Mouse (Mus musculus) cerebellum, postnatal 14 days (tissue): ENCODE data around the gene Sgip1.

ENCODE experiments used
- DNase-seq, 2 experiments: peaks; one replicate each; pipeline ENCODE4 v3.0.0; 2021; ENCODE audit warnings: mixed read lengths in 2 of 2

Gene Sgip1

GRCm38 (mm10) chr4:102978440-102978839 is 237.3 kb downstream of the Sgip1 start, which contains the start of gene Tctex1d1:
TSS of gene Tctex1d1 (plus strand) at chr4:102978606.
- DNase-seq, result peak; percentile 33 to 54

DNA sequence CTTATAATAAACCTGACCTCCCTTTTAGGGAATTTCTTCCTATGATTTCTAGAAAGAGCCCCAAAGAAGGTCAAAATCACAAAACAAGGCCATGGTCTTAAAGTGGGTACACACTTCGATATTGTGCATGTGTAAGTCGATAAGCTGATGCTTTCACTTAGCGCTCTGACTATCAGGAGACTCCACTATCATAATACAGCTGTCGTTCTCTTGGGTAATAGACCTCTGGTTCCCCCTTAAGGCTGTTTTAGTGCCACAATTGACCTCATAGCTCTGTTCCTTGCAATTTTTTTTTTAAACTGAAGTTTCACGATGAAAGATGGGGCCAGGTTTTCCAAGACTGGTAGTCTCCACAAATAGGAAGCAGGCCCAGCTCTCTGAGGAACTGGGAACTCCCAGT is 238.3 kb downstream of the Sgip1 start:
- DNase-seq, result no peak

DNA sequence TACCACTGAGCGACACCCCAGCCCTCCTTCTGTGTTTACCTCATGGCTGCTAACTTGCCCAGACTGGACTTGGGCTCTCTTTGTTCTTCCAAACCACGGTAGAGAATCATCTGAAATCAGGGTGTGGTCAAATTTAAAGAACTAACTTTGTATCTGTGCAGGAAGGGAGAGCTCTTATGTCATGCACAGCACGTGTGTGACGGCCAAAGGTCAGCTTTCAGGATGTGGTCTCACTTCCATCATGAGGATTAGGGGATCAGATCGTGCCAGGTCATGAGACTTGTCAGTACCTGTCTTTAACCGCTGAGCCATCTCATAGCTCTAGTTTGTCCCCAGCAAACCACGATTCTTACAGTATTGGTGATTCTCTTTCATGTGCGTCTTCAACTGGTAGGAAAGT is 240.6 kb downstream of the Sgip1 start:
- no peak for DNase-seq

GRCm38 (mm10) chr4:102986173-102986572 is 245.1 kb downstream of the Sgip1 start:
- DNase-seq, result peak in 1 of 2 experiments; percentile 17

GRCm38 (mm10) chr4:102986917-102987316 is 245.8 kb downstream of the Sgip1 start:
- peak; percentile 80 to 81 for DNase-seq

DNA sequence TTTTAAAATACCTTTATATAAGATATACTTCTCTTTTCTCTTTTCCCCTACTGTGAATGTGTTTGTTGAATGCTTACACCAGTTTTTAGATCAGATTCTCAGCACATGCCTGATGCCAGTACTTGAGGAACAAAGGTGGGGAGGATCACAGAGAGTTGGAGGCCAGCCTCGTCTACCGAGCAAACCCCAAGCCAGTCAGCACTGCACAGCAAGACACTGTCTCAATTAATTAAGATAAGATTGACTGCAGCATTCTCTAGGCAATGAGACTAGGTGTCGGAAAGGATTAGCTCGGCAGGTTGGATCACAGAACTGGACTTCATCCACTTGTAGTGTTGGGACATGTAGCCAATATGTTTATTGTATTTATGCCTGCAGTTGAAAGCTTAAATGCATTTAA is 246.2 kb downstream of the Sgip1 start:
- peak in 1 of 2 experiments; percentile 15 for DNase-seq

- DNase-seq, result no peak
Measured at GRCm38 (mm10) chr4:102987756-102988155, 246.7 kb downstream of the Sgip1 start.

DNA sequence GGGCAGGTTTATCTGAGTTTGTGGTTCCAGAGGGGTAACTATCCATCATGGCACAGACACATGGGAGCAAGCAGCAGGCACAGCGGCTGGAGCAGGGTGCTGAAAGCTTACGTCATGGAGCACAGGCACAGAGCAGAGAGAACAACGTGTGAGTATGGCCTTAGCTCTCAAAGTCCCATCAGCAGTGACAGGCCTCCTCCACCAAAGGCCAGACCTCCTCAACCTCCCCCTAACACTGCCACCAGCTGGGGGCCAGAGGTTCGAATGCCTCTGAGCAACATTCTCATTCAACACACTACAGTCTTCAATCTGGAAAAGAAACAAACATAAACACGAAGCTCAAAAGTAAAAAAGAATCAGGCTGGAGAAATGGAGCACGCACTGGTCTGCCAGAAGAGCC is 247.4 kb downstream of the Sgip1 start:
- no peak for DNase-seq

DNA sequence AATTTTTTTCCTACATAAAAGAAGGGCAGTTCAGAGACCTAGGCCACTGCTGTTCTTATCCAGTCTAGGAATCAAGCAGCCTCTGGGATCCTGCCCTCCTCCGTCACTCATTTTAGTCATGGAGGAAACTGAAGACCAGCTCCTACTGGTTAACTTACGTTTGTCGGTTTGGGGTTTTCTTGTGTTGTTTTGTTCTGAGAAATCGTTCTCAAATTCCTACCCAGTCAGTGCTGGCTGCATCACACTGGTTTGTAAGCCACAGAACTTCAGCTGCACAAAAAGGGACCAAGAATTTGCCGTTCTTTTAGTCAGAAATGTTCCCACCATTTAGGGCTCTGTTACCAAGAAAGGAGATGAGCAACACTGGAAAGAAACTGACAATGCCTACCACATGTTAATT is 248.3 kb downstream of the Sgip1 start:
- no peak for DNase-seq

GRCm38 (mm10) chr4:102990016-102990415 is 248.9 kb downstream of the Sgip1 start:
- no peak for DNase-seq

DNA sequence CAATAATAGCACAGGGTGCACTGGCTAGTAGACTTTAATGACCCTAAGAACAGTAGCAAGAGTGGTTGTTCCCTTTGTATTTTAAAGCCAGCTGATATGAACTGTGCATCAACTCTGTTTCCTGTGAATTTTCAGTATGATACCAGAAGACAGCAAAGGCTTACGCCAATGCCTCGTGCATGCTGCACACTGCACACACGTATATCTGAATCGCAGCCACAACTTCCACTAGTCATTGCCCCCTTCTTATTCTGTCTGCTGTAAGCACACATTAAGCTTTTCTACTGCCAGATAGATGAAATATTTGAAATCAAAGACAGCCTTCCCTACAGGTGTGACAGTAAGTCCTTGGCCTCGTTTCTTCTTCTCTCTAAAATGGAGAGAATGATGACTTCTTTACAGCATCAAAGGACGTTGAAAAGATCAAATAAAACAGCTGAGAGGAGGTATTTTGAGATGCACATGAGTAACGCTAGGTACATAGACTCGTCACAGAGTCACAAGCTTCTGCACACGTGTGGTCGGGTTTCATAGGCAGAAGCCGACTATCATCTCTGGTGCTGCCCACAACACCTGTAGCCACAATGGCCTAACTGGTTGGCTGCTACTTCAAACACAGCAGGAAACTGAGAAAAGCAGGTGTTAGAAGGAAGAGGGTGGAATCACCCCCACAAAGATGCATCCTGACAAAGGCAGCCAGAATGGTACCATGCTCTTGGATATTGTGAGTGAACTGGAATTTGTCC is 249.7 kb downstream of the Sgip1 start:
- DNase-seq, result no peak

- no peak for DNase-seq
Measured at GRCm38 (mm10) chr4:102991685-102992084, 250.6 kb downstream of the Sgip1 start.

DNA sequence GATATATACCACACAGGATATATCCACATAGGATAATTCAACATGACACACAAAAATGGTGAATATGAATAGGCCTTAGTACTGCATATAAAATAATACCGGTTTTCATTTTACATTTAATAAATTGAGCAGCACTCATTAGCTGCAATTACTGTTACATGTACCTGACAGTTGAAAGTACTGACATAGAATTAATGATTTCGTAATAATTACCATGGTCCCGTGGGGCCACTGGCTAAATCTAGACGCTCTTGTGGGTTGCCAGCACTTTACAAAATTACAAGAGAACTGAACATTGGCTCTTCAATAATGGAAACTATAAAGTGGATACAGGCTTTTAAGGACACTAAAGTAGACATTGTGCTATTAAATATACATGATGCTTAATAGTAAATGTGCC is 263.6 kb downstream of the Sgip1 start:
- no peak for DNase-seq

- DNase-seq, result no peak
Measured at GRCm38 (mm10) chr4:103005190-103005945, 264.3 kb downstream of the Sgip1 start.

DNA sequence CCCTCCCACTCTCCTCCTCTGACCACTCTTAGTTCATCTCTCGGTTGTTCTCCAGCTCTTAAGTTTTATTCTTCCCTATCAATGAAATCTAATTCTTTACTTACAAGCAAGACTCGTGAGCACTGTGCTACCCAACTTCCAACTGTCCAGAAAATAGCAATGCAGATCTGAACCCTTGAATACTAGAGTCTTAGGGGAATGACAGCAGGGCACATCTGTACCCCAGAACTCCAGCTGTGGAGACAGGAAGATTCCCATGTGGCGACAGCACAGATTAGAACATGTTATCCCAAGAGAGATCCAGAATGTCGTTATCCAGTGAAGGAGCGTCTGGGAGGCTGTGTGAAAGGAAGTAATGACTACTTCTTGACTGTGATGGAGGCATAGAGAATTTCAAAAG is 265.2 kb downstream of the Sgip1 start:
- DNase-seq, result no peak

GRCm38 (mm10) chr4:103006943-103007418 is 265.9 kb downstream of the Sgip1 start:
- DNase-seq, result no peak

DNA sequence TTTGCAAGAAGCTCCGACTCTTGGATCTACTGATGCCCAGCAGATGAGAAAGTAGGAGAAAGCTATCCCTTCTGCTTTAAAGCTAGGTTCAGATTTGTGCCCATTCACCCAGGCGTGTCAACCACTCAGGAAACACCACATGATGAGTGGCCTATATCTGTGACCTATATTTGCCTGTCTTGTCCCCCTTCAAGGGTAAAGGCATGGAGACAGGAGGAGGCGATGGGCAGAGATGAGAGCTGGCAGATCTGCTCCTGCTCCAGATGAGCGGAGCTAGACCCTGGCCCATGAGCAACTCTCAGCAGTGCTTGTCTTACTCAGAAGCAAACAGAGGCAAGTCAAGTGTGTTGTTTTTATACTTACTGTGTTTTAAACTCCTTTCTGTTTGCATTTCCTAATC is 269.6 kb downstream of the Sgip1 start:
- no peak for DNase-seq

GRCm38 (mm10) chr4:103011823-103012222 is 270.7 kb downstream of the Sgip1 start:
- DNase-seq, result no peak

DNA sequence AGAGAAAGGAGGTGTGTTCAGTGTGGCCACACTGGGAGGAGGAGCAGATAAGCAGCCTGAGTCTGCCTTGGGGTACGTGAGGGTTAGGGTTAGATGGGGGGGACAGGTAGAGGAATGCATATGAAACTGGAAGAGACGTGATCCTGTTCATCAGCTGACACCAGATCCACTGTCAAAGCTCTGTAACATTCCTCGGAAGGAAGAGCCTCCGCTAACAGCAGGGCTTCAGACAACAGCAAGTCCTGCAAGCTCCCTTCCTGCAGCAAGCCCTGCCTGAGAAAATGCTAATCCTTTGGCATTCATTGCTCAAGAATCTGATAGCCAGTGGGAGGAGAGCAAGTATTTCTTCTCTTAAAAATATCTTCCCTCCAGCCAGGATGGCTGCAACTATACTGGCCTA is 272.4 kb downstream of the Sgip1 start:
- no peak for DNase-seq
